Mouse (Mus musculus) heart, postnatal 0 days (tissue): Measurements from ENCODE around the gene Amer2. TPM values are rescaled to one million over a fixed set of nuclear protein-coding genes. Genes with fewer than 3 reads are reported as not detected.

Experiments used
- ATAC-seq: fragments of 200-750 bp; cut with Nextera tagmentation; 2 replicates; pipeline ENCODE4 v1.8.0; 2017; ENCODE audit warnings: low read depth, moderate number of reproducible peaks, moderate library complexity; ENCODE audit not compliant: insufficient read depth
- DNase-seq: peaks from one replicate; pipeline ENCODE4 v3.0.0-alpha.2; 2016; ENCODE audit warnings: low spot score
- H3K27ac ChIP-seq: fragments of 300-500 bp; sonication (generic); 2 replicates; pipeline ENCODE4 v1.5.1; 2014; ENCODE audit warnings: low read depth, mild to moderate bottlenecking
- H3K27me3 ChIP-seq: fragments of 300-500 bp; sonication (generic); 2 replicates; pipeline ENCODE4 v1.6.1; 2014; ENCODE audit warnings: low read length, mixed read lengths; ENCODE audit not compliant: control insufficient read depth, insufficient read depth
- H3K36me3 ChIP-seq: fragments of 300-500 bp; sonication (generic); replicated peaks from 2 replicates; pipeline ENCODE4 v1.6.1; 2014; ENCODE audit warnings: low read length, mixed read lengths; ENCODE audit not compliant: control insufficient read depth, insufficient read depth
- H3K4me1 ChIP-seq: fragments of 300-500 bp; sonication (generic); 2 replicates; pipeline ENCODE4 v1.6.1; 2014; ENCODE audit warnings: antibody characterized with exemption; ENCODE audit not compliant: control insufficient read depth, insufficient read depth
- H3K4me2 ChIP-seq: fragments of 300-500 bp; sonication (generic); 2 replicates; pipeline ENCODE4 v1.6.1; 2014; ENCODE audit warnings: low read depth, mild to moderate bottlenecking, low read length, moderate library complexity
- H3K4me3 ChIP-seq: fragments of 300-500 bp; sonication (generic); 2 replicates; pipeline ENCODE4 v1.5.1; 2014; ENCODE audit warnings: low read depth, low read length
- H3K9ac ChIP-seq: fragments of 300-500 bp; sonication (generic); replicated peaks from 2 replicates; pipeline ENCODE4 v1.6.1; 2014; ENCODE audit warnings: low read depth, low read length, mixed read lengths
- H3K9me3 ChIP-seq: fragments of 300-500 bp; sonication (generic); replicated peaks from 2 replicates; pipeline ENCODE4 v1.6.1; 2016; ENCODE audit warnings: low read length; ENCODE audit not compliant: control insufficient read depth
- CTCF ChIP-seq: IDR thresholded peaks from 2 replicates; pipeline ENCODE4 v1.5.1; 2016; ENCODE audit warnings: antibody characterized with exemption, control low read depth, low read depth
- EP300 ChIP-seq: IDR thresholded peaks from 2 replicates; pipeline ENCODE4 v1.6.1; 2016; ENCODE audit warnings: antibody characterized with exemption, low read depth
- WGBS: fragments of 180-500 bp; shearing (Covaris S2); extraction: QIAGEN DNeasy Blood & Tissue Kit; methylation state at CpG from one replicate; pipeline ENCODE4 v1.1.7; 2014; 5-methylcytosine and 5-hydroxymethylcytosine counted together
- polyA plus RNA-seq: library from polyadenylated mRNA; unstranded; fragments of >200 nt; fragmentation: Nextera tagmentation; extraction: Ambion mirVana; gene quantifications from 2 replicates; pipeline ENCODE4 v1.2.1, GENCODE M21; 2015
- total RNA-seq: library from RNA; depleted of rRNA; stranded (reverse); fragments of >200 nt; gene quantifications from 2 replicates; pipeline ENCODE4 v1.2.3, GENCODE M21; 2014; ENCODE audit warnings: low replicate concordance

The Amer2 gene
- total and polyA plus RNA-seq, 2 experiments from 2014 or later = 0.10 TPM; not detected in 1

- Histone ChIP-seq H3K4me1 (peaks cover 13% of the 10 kb centered on the region), H3K9me3 (no peaks in the 10 kb centered on the region), H3K36me3 (no peaks in the 10 kb centered on the region), H3K27ac (no peak overlapping the region), H3K9ac (no peak overlapping the region), H3K4me3 (no peak overlapping the region), H3K4me2 (no peak overlapping the region), H3K27me3 (no peaks in the 10 kb centered on the region)
- ATAC-seq (no peak), DNase-seq (no peak)
- WGBS = 69% methylated on average over 9 of the region's 9 CpGs
- no peak for TF ChIP-seq CTCF
- no peak for TF ChIP-seq EP300
These were observed 11.5 kb upstream of the Amer2 start for GRCm38 (mm10) chr14:60361380-60362212.

GRCm38 (mm10) chr14:60366729-60367128 lies 6.3 kb upstream of the Amer2 start:
- 60% methylated on average over 1 of the region's 1 CpGs for WGBS
- H3K9ac ChIP-seq = no peak overlapping the region
- no peak for DNase-seq

GRCm38 (mm10) chr14:60368769-60369666 lies 4.0 kb upstream of the Amer2 start:
- Histone ChIP-seq H3K27me3 (0 out of 2 replicates have a peak, but pooled peaks cover 4% of the 10 kb centered on the region), H3K9me3 (no peaks in the 10 kb centered on the region), H3K4me1 (peaks cover 13% of the 10 kb centered on the region), H3K4me3 (no peak overlapping the region), H3K9ac (no peak overlapping the region), H3K4me2 (no peak overlapping the region), H3K27ac (no peak overlapping the region), H3K36me3 (no peaks in the 10 kb centered on the region)
- 74% methylated on average over 9 of the region's 9 CpGs for WGBS
- ATAC-seq (no peak), DNase-seq (no peak)
- no peak for TF ChIP-seq EP300

More at GRCm38 (mm10) chr14:60366729-60367128, 6.3 kb upstream of the Amer2 start:
- Histone ChIP-seq H3K4me3 (no peak overlapping the region), H3K36me3 (no peaks in the 10 kb centered on the region), H3K27me3 (no peaks in the 10 kb centered on the region), H3K9me3 (no peaks in the 10 kb centered on the region), H3K4me2 (no peak overlapping the region), H3K27ac (no peak overlapping the region), H3K4me1 (peaks cover 13% of the 10 kb centered on the region)
- no peak for TF ChIP-seq CTCF
- TF ChIP-seq EP300 = no peak
- no peak for ATAC-seq

- ATAC-seq (no peak), DNase-seq (no peak)
- WGBS = 47% methylated on average over 5 of the region's 5 CpGs
- TF ChIP-seq EP300 (no peak), CTCF (no peak)
- H3K4me3 ChIP-seq = no peak overlapping the region
- no peak overlapping the region for H3K27ac ChIP-seq
- 0 out of 2 replicates have a peak, but pooled peaks cover 4% of the 10 kb centered on the region for H3K27me3 ChIP-seq
- no peaks in the 10 kb centered on the region for H3K9me3 ChIP-seq
- H3K4me1 ChIP-seq = peaks cover 13% of the 10 kb centered on the region
- H3K36me3 ChIP-seq = no peaks in the 10 kb centered on the region
- no peak overlapping the region for H3K4me2 ChIP-seq
- no peak overlapping the region for H3K9ac ChIP-seq
These were observed 3.3 kb upstream of the Amer2 start for GRCm38 (mm10) chr14:60369667-60370315.

- peaks cover 47% of the 10 kb centered on the region for H3K27me3 ChIP-seq
- no peaks in the 10 kb centered on the region for H3K9me3 ChIP-seq
- no peaks in the 10 kb centered on the region for H3K36me3 ChIP-seq
- H3K9ac ChIP-seq = no peak overlapping the region
- H3K4me3 ChIP-seq = no peak overlapping the region
- no peak overlapping the region for H3K4me2 ChIP-seq
- TF ChIP-seq EP300 (no peak), CTCF (no peak)
- no peak overlapping the region for H3K27ac ChIP-seq
- DNase-seq (no peak), ATAC-seq (no peak)
- peaks cover 5% of the 10 kb centered on the region; the same call in 1 of the 2 replicates for H3K4me1 ChIP-seq
- WGBS = 88% methylated on average over 2 of the region's 2 CpGs
These were observed 4.0 kb downstream of the Amer2 start for GRCm38 (mm10) chr14:60377107-60377506.
